Mouse (Mus musculus): ENCODE results near the gene Myl9.

The Myl9 gene

DNA sequence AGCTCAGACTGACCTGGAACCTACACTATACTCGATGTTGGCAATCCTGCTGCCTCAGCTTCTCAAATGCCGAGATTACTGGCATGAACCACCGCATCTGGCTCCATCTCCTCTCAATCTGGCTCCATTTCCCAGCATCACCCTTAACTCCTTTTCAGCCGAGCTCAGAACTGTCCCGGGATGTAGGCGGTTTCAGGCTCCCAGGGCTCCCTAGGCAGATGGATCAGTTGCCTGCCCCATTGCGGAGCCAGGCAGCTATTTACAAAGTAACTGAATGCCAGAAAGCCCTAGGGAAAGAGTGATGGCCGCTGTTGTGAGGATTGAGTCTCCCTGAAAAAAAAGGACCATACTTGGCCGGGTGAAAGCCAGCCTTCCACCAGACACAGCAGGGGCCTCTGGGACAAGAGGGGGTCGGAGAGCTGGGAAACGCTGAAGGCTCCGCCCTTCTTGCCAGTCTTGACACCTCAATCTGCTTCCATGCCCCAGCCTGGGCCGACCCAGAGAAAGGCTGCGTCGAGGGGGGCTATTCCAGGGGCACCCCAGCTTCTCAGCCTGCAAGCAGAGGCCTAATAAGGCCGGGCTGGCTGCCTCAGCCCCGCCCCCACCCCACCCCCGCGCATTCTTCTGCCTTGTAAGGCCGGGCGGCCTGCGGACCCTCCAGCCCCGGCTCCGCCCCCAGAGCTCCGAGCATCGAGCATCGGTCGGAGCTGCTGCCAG is at the start of gene Myl9:
Gene Myl9, plus strand, starts transcription at position 683 of the 717 bp plus-strand sequence.
- ATAC-seq (ENCODE audit: low TSS enrichment), result 0 out of 2 replicates have a peak, but pooled peaks have one; percentile 9

DNA sequence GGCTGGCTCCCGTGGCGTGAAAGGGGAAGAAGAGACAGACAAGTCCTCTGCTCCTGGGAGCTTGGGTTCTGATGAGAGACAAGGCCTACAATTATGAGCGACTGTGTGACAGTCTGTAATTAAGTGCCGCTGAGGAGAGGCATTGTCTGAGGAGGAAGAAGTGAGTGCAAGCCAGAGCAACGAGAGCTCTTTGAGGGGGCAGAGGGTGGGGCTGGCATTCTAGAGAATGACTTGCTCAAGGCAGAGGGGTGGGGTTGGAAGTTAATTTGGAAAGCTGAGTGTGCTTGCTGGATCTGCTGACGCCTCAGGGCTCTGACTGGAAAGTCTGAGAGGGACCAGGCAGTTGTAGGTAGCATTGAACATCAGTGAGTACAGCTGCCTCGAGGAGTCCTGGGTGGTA is 48.9 kb upstream of the Myl9 start:
- ATAC-seq (ENCODE audit: low TSS enrichment), result peak; percentile 10; the same call in 1 of the 2 replicates

DNA sequence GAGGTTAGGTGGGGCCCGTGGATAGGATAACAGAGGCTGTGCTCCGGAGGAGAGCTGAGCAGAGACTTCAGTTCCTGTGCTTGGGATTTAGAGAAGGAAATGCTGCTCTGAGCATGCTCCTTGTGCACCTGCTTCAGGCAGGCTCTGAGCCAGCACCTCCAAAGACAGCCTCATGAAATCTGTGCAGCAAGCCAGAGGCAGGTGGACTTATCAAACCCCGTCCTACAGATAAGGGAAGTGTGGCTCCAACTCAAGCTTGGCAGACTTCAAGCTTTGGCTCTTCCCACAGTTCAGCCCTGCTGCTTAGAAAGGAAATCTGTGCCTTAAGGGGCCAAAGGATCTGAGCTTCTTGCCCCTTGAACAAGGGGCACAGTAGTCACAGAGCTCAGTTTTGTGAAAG is 48.3 kb upstream of the Myl9 start:
- peak; percentile 25 for ATAC-seq (ENCODE audit: low TSS enrichment)

DNA sequence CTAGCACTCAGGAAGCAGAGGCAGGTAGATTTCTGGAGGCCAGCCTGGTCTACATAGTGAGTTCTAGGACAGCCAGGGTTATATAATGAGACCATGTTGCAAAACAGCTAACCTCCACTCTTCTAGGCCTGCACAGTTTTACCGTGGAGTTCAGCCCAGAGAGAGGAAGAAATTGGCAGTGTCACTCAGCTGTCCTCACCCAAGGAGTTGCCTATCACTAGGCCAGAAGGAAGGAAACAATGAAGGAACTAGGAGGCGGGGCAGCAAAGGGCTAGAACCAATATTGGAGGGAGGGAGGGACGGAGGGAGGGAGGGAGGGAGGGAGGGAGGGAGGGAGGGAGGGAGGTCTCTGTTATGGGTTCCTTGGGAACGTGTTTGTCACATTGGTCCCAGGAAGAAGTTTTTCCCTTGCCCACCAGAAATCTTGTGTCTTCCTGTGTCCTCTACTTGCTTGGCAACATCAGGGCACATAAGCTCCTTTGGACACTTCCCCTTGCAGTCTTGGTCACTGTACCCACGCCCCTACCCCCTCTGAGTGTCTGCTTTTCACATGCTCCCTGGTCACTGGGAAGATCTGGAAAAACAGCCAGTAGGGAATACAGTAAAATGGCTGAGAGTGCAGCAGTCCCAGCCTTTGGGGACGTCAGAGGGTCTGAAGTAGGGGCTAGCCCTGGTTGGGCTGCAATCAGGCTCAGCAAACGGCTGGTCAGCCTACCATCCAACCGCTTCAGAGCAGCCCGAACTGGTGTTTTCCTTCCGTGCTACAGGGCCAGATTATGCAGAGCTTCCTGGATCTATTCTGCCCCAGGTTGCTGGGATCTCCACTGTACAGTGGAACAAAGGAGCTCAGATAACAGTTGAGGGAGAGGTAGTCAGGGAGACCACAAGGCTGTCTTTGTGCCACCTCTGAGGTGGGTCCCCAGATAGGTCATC is 45.4 kb upstream of the Myl9 start:
- no peak for ATAC-seq (ENCODE audit: low TSS enrichment)

DNA sequence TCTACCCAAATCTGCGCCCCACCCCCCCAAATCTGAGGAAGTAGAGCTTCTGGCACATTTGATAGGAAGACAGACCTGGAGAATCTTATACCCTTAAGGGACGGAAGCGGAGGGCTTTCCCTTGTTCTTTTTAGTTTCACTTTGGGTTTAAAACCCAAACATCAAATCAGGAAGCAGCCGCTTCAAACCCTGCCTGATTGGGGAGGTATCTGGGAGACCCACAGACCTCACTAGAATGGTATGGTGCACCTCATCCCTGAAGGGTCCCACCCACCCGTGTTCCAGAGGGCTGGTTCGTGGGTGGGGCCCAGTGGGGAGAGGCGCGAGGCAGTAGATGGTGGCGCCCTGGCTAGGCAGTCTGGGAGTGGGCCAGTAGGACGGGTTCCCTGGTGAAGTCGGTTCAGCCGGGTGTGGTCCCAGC is 44.7 kb upstream of the Myl9 start:
- ATAC-seq (ENCODE audit: low TSS enrichment), result no peak

GRCm38 (mm10) chr2:156731592-156731991 is 43.6 kb upstream of the Myl9 start:
- no peak for ATAC-seq (ENCODE audit: low TSS enrichment)

- peak; percentile 80 for ATAC-seq (ENCODE audit: low TSS enrichment)
These were observed 43.1 kb upstream of the Myl9 start for GRCm38 (mm10) chr2:156732109-156732508.

- ATAC-seq (ENCODE audit: low TSS enrichment), result no peak
These were observed 39.4 kb upstream of the Myl9 start for GRCm38 (mm10) chr2:156735761-156736335.

DNA sequence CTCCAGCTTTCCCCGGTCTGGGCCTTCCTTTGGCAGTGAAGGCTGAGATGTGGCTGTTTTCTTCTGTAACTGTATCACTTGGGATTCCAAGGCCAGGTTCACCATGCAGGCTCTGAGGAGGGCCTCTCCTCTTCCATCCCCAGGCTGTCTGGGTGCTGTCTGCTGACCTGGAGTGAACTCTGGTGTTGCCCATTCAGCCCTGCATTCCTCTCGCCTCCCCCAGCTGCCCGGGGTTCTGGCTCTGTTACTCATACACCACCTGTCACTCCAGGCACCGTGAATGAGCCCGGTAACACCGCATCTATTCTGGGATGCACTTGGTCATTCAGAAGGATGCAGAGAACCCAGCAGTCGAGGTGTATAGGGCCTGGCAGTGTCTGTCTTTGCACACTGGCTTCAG is 38.4 kb upstream of the Myl9 start:
- ATAC-seq (ENCODE audit: low TSS enrichment), result no peak

DNA sequence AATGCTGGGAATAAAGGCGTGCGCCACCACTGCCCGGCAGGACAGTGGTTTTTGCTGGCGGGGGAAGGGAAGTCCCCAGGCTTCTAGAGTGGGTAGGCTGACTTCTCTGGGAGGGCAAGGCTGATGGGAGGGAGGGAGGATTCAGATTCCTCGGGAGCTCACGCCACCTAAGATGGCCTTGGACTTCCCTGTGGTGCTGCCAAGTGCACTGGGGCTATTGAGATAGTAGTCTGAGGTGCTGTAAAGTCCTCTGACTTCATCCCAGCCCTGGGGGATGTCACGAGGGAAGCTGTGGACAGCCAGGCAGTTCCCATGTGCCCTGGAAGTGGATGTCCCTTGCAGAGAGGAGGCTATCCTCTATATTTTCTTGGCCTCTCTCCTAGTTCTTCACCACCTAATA is 37.2 kb upstream of the Myl9 start:
- no peak for ATAC-seq (ENCODE audit: low TSS enrichment)

DNA sequence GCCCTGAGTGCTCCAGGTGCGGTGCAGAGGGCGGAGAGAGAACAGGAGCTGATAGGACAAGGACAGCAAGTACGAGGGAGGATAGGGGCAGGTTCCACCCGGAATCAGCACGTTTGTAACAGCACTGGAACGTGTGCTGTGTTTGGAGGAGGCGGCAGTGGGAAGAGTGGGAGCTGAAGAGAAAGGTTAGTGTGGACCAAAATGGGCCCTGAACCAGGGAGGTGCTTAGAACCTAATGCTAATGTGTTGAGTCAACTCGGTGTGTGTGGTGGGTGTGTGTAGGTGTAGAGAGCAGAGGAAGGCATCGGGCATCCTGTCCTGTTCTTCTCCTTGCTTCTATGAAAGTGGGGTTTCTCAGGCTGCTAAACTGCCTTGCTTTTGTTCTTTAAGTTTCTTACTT is 34.0 kb upstream of the Myl9 start:
- peak; percentile 66 for ATAC-seq (ENCODE audit: low TSS enrichment)

DNA sequence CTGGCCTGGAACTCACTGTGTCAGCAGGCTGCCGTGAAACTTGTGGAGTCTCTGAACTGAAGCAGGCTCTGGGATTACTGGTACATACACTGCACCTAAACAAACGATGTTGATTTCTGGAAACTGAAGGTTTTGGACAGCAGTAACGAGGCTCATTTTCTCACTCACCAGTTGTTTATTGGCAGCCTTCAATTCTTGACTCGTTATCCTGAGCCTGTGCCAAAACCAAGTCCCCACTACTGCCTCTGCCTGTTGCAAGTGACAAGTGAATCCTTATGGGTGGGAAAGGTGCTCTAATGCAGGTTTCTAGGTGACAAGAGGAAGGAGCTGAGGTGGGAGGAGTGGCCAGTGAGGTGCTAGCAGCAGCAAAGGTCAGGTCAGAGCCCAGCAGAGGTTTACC is 33.2 kb upstream of the Myl9 start:
- no peak; the same call in 1 of the 2 replicates for ATAC-seq (ENCODE audit: low TSS enrichment)

DNA sequence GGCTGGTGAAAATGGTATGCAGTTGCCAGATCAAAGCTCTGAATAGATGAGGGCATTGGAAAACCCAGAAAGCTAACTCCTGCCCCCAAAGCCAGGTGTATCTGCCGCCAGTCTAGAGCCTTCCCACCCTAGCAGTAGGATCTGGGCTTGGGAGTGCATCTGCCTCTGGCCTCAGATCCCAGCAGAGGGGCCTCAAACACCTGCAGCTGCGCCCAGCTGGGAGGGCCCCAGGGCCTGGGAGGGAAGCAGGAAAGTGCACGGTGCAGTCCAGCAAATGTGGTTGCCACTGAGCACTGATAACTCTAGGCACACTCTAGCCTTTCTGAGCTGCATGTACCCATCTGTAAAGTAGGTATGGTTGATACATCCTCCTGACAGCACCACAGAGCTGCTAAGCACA is 32.0 kb upstream of the Myl9 start:
- no peak for ATAC-seq (ENCODE audit: low TSS enrichment)

- no peak for ATAC-seq (ENCODE audit: low TSS enrichment)
These were observed 30.8 kb upstream of the Myl9 start for GRCm38 (mm10) chr2:156744414-156744813.

- ATAC-seq (ENCODE audit: low TSS enrichment), result no peak
These were observed 27.9 kb upstream of the Myl9 start for GRCm38 (mm10) chr2:156747315-156747714.

GRCm38 (mm10) chr2:156749687-156750086 is 25.5 kb upstream of the Myl9 start:
- ATAC-seq (ENCODE audit: low TSS enrichment), result no peak

- peak; percentile 80 for ATAC-seq (ENCODE audit: low TSS enrichment)
These were observed 18.3 kb upstream of the Myl9 start for GRCm38 (mm10) chr2:156756937-156757336.

- ATAC-seq (ENCODE audit: low TSS enrichment), result no peak
These were observed 14.2 kb upstream of the Myl9 start for GRCm38 (mm10) chr2:156760843-156761505.

DNA sequence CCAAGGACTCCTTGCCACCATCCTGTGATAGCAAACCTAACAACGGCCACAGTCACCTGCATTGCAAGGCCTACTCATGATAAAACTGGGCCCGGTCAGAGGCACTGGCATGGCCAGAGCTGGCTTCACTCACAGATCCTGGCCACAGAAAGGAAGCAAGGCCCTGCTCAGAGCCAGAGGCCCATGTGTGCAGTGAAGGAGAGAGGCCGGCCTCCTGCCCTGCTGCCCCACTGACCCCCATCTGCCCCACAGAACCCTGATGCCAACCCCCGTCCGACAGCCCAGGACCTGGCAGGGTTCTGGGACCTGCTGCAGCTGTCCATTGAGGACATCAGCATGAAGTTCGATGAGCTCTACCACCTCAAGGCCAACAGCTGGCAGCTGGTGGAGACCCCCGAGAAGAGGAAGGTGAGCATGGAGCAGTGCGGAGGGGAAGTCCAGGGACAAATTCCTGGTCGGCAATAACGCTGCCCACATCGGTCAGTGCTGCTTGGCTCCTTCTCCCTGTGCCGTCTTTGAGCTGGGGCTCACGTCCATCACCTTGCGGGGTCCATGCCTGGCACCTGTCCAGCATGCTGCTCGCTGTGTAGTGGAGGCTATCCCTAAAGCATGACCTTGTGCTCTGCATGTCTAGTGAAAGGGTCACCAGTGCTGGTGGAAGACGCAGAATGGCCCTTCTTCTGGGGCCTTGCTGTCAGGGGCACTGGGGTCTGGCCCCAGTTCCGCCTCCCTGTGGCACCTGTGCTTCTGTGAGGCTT is 13.5 kb upstream of the Myl9 start:
- ATAC-seq (ENCODE audit: low TSS enrichment), result no peak

GRCm38 (mm10) chr2:156762499-156762898 is 12.7 kb upstream of the Myl9 start:
- ATAC-seq (ENCODE audit: low TSS enrichment), result peak; percentile 22

GRCm38 (mm10) chr2:156763101-156763500 is 12.1 kb upstream of the Myl9 start:
- ATAC-seq (ENCODE audit: low TSS enrichment), result no peak
